Mouse (Mus musculus) thymus, adult 2 months (tissue): ENCODE measurements around the gene Fhit.

ENCODE experiments used
- CTCF ChIP-seq: fragments of 200-500 bp; IDR thresholded peaks from 2 replicates; pipeline ENCODE4 v1.5.1; 2012; ENCODE audit warnings: mild to moderate bottlenecking, control low read depth, low read length, moderate library complexity, borderline replicate concordance; ENCODE audit not compliant: control insufficient read depth, poor library complexity, insufficient read depth; ENCODE audit errors: extremely low read depth
- POLR2A ChIP-seq: fragments of 200-500 bp; IDR thresholded peaks from 2 replicates; pipeline ENCODE4 v1.6.1; 2012; ENCODE audit warnings: mild to moderate bottlenecking, low read length, control low read depth, moderate library complexity; ENCODE audit not compliant: control insufficient read depth, poor library complexity, insufficient read depth; ENCODE audit errors: extremely low read depth

- TF ChIP-seq CTCF (no peak), POLR2A (no peak)
These were observed 45.0 kb upstream of the Fhit start for GRCm38 (mm10) chr14:11206786-11207185.
